Mouse (Mus musculus): ENCODE data around the gene Dph2.

DNA sequence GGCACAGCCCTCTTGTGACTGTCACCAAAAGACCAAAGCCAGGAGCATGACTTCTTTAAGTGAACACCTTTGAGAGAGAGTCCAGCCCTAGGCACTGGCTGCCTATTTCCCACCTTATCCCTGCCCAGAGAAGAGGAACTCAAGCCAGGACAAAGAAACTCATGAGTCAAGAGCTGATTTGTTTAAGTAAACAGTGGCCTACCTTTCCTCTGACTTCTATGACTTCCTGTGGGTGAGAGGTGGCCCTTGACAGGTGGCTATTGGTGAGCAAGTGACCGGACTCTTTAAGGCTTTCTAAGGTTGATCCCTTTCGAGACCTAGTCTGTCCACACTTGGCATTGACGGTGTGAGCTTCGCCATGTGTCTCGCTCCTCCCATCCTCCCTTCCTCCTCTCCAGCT is 51.0 kb downstream of the Dph2 start:
- TF ChIP-seq CTCF (IDR thresholded peaks at IDR 0.05; ENCODE audit: extremely low read depth, insufficient read length, insufficient replicate concordance, low read depth, low read length) (no peak), POLR2A (IDR thresholded peaks at IDR 0.05; ENCODE audit: low read depth, low read length) (no peak)

All from small intestine, adult 2 months (tissue).